Mouse (Mus musculus): ENCODE results near the gene Hist1h1d. TPM values are rescaled to one million over a fixed set of nuclear protein-coding genes. Genes with fewer than 3 reads are reported as not detected.

Hist1h1d gene
- polyA plus RNA-seq, 1 experiment from 2014 or later = 0.87 TPM

Small RNA genes within 50 kb of the gene (microRNA-seq; reads per million reads assigned to microRNA genes)
- gene Gm44297 (ENCODE audit: insufficient number of aligned reads) = not detected
- gene Gm44359 (ENCODE audit: insufficient number of aligned reads) = not detected
- not detected for gene Gm44394 (ENCODE audit: insufficient number of aligned reads)
- 4.2 reads per million for gene n-TStga1 (ENCODE audit: insufficient number of aligned reads)

Other genes with a start within 250 kb of the Hist1h1d start
- 61.9 and 72.7 TPM in 2 replicates for gene Zfp322a, start 184.1 kb upstream of the Hist1h1d start, polyA plus RNA-seq (2014; fragmentation: Nextera tagmentation; extraction: Ambion mirVana)
- 13.0 and 13.5 TPM in 2 replicates for gene Abt1, start 129.4 kb upstream of the Hist1h1d start, polyA plus RNA-seq (2014; fragmentation: Nextera tagmentation; extraction: Ambion mirVana)
- 0.17 and 0.19 TPM in 2 replicates for gene Btn1a1, start 87.4 kb upstream of the Hist1h1d start, polyA plus RNA-seq (2014; fragmentation: Nextera tagmentation; extraction: Ambion mirVana)
- gene Btn2a2, start 64.4 kb upstream of the Hist1h1d start, polyA plus RNA-seq (2014; fragmentation: Nextera tagmentation; extraction: Ambion mirVana) = 0.48 and 0.59 TPM in 2 replicates
- gene Hist1h4h, start 22.2 kb upstream of the Hist1h1d start, polyA plus RNA-seq (2014; fragmentation: Nextera tagmentation; extraction: Ambion mirVana) = 2.0 and 4.9 TPM in 2 replicates
- gene Hist1h2af, start 19.4 kb upstream of the Hist1h1d start, polyA plus RNA-seq (2014; fragmentation: Nextera tagmentation; extraction: Ambion mirVana) = 7.7 and 9.3 TPM in 2 replicates
- gene Hist1h3g, start 17.8 kb upstream of the Hist1h1d start, polyA plus RNA-seq (2014; fragmentation: Nextera tagmentation; extraction: Ambion mirVana) = 5.2 and 5.7 TPM in 2 replicates
- 0.85 and 1.2 TPM in 2 replicates for gene Hist1h2bh, start 9.9 kb upstream of the Hist1h1d start, polyA plus RNA-seq (2014; fragmentation: Nextera tagmentation; extraction: Ambion mirVana)
- 0.92 and 1.4 TPM in 2 replicates for gene Hist1h3f, start 9.2 kb upstream of the Hist1h1d start, polyA plus RNA-seq (2014; fragmentation: Nextera tagmentation; extraction: Ambion mirVana)
- 1.2 and 1.3 TPM in 2 replicates for gene Hist1h4f, start 1.6 kb upstream of the Hist1h1d start, polyA plus RNA-seq (2014; fragmentation: Nextera tagmentation; extraction: Ambion mirVana)
- gene Hist1h3e, start 9.1 kb downstream of the Hist1h1d start, polyA plus RNA-seq (2014; fragmentation: Nextera tagmentation; extraction: Ambion mirVana) = 6.7 and 10.4 TPM in 2 replicates
- gene Hist1h2ae, start 18.0 kb downstream of the Hist1h1d start, polyA plus RNA-seq (2014; fragmentation: Nextera tagmentation; extraction: Ambion mirVana) = 96.4 and 102 TPM in 2 replicates
- gene Hist1h2bg, start 18.1 kb downstream of the Hist1h1d start, polyA plus RNA-seq (2014; fragmentation: Nextera tagmentation; extraction: Ambion mirVana) = 7.4 and 10.0 TPM in 2 replicates
- gene Hist1h2bf, start 20.9 kb downstream of the Hist1h1d start, polyA plus RNA-seq (2014; fragmentation: Nextera tagmentation; extraction: Ambion mirVana) = 4.5 and 5.9 TPM in 2 replicates
- 2.5 and 3.0 TPM in 2 replicates for gene Hist1h2ad, start 21.1 kb downstream of the Hist1h1d start, polyA plus RNA-seq (2014; fragmentation: Nextera tagmentation; extraction: Ambion mirVana)
- 11.9 and 13.9 TPM in 2 replicates for gene Hist1h3d, start 22.5 kb downstream of the Hist1h1d start, polyA plus RNA-seq (2014; fragmentation: Nextera tagmentation; extraction: Ambion mirVana)
- 132 and 133 TPM in 2 replicates for gene Hist1h4d, start 28.3 kb downstream of the Hist1h1d start, polyA plus RNA-seq (2014; fragmentation: Nextera tagmentation; extraction: Ambion mirVana)
- gene Hist1h2be, start 67.9 kb downstream of the Hist1h1d start, polyA plus RNA-seq (2014; fragmentation: Nextera tagmentation; extraction: Ambion mirVana) = 4.0 and 4.6 TPM in 2 replicates
- 27.3 and 27.7 TPM in 2 replicates for gene Hist1h1e, start 69.3 kb downstream of the Hist1h1d start, polyA plus RNA-seq (2014; fragmentation: Nextera tagmentation; extraction: Ambion mirVana)
- gene Hist1h2ac, start 130.7 kb downstream of the Hist1h1d start, polyA plus RNA-seq (2014; fragmentation: Nextera tagmentation; extraction: Ambion mirVana) = 1.1 and 1.2 TPM in 2 replicates
- 23.4 and 25.3 TPM in 2 replicates for gene Hist1h2bc, start 130.9 kb downstream of the Hist1h1d start, polyA plus RNA-seq (2014; fragmentation: Nextera tagmentation; extraction: Ambion mirVana)
- gene Hist1h1t, start 142.6 kb downstream of the Hist1h1d start, polyA plus RNA-seq (2014; fragmentation: Nextera tagmentation; extraction: Ambion mirVana) = 0.51 TPM in 1 of 2 replicates, not detected in the other
- gene Hist1h4c, start 145.2 kb downstream of the Hist1h1d start, polyA plus RNA-seq (2014; fragmentation: Nextera tagmentation; extraction: Ambion mirVana) = 6.0 and 6.8 TPM in 2 replicates
- gene Hfe, start 157.6 kb downstream of the Hist1h1d start, polyA plus RNA-seq (2014; fragmentation: Nextera tagmentation; extraction: Ambion mirVana) = 2.2 TPM in 2 replicates
- 14.5 and 15.2 TPM in 2 replicates for gene Hist1h1c, start 185.5 kb downstream of the Hist1h1d start, polyA plus RNA-seq (2014; fragmentation: Nextera tagmentation; extraction: Ambion mirVana)
- 8.7 and 10.6 TPM in 2 replicates for gene Hist1h3c, start 192.3 kb downstream of the Hist1h1d start, polyA plus RNA-seq (2014; fragmentation: Nextera tagmentation; extraction: Ambion mirVana)
- gene Hist1h2bb, start 193.5 kb downstream of the Hist1h1d start, polyA plus RNA-seq (2014; fragmentation: Nextera tagmentation; extraction: Ambion mirVana) = 2.6 and 3.4 TPM in 2 replicates
- gene Hist1h2ab, start 197.9 kb downstream of the Hist1h1d start, polyA plus RNA-seq (2014; fragmentation: Nextera tagmentation; extraction: Ambion mirVana) = 59.7 and 63.1 TPM in 2 replicates
- gene Hist1h3b, start 199.0 kb downstream of the Hist1h1d start, polyA plus RNA-seq (2014; fragmentation: Nextera tagmentation; extraction: Ambion mirVana) = 11.7 and 15.4 TPM in 2 replicates
- gene Hist1h4b, start 203.8 kb downstream of the Hist1h1d start, polyA plus RNA-seq (2014; fragmentation: Nextera tagmentation; extraction: Ambion mirVana) = 4.7 and 5.9 TPM in 2 replicates
- gene Hist1h4a, start 208.0 kb downstream of the Hist1h1d start, polyA plus RNA-seq (2014; fragmentation: Nextera tagmentation; extraction: Ambion mirVana) = 0.95 TPM in 1 of 2 replicates, not detected in the other
- 2.9 and 5.4 TPM in 2 replicates for gene Hist1h3a, start 209.1 kb downstream of the Hist1h1d start, polyA plus RNA-seq (2014; fragmentation: Nextera tagmentation; extraction: Ambion mirVana)
- gene Hist1h1a, start 210.4 kb downstream of the Hist1h1d start, polyA plus RNA-seq (2014; fragmentation: Nextera tagmentation; extraction: Ambion mirVana) = 2.7 and 4.0 TPM in 2 replicates
- 0.13 TPM in 1 of 2 replicates, not detected in the other for gene Trim38, start 216.7 kb downstream of the Hist1h1d start, polyA plus RNA-seq (2014; fragmentation: Nextera tagmentation; extraction: Ambion mirVana)